Mouse (Mus musculus): Measurements from ENCODE around the gene Arhgef25. TPM values are rescaled to one million over a fixed set of nuclear protein-coding genes. Genes with fewer than 3 reads are reported as not detected.
"Not testable (repeated sequence)": the region's sequence is repeated elsewhere in the genome, so short reads cannot be mapped to it uniquely, and the experiment has no call there.

Gene Arhgef25
- polyA plus RNA-seq, 1 experiment from 2014 or later = 49.0 TPM

GRCm38 (mm10) chr10:127135118-127135836, 54.6 kb downstream of the Arhgef25 start:
- no peaks in the 10 kb centered on the region for H3K4me1 ChIP-seq (replicated peaks; ENCODE audit: control insufficient read depth, insufficient read depth, low read length)
- DNase-seq (ENCODE audit: low spot score) = no peak
- no peak for ATAC-seq (replicated peaks; ENCODE audit: low FRiP score, low TSS enrichment, low read depth)
- no peaks in the 10 kb centered on the region for H3K36me3 ChIP-seq (ENCODE audit: control insufficient read depth, insufficient read depth, low read length)
- H3K27me3 ChIP-seq (replicated peaks; ENCODE audit: control insufficient read depth, insufficient read depth, low read length) = no peaks in the 10 kb centered on the region
- no peak overlapping the region for H3K9ac ChIP-seq (ENCODE audit: low read length)
- 41% methylated on average over 8 of the region's 8 CpGs for WGBS
- no peaks in the 10 kb centered on the region for H3K9me3 ChIP-seq (ENCODE audit: control insufficient read depth, low read length)
- H3K4me2 ChIP-seq (ENCODE audit: low read length) = no peak overlapping the region
- no peak overlapping the region for H3K27ac ChIP-seq (ENCODE audit: low read depth)
- no peak overlapping the region for H3K4me3 ChIP-seq (ENCODE audit: low read depth, low read length)

- H3K36me3 ChIP-seq (ENCODE audit: control insufficient read depth, insufficient read depth, low read length); H3K27ac ChIP-seq (ENCODE audit: low read depth); H3K4me1 ChIP-seq (replicated peaks; ENCODE audit: control insufficient read depth, insufficient read depth, low read length); H3K9me3 ChIP-seq (ENCODE audit: control insufficient read depth, low read length); H3K27me3 ChIP-seq (replicated peaks; ENCODE audit: control insufficient read depth, insufficient read depth, low read length); ATAC-seq (replicated peaks; ENCODE audit: low FRiP score, low TSS enrichment, low read depth); H3K9ac ChIP-seq (ENCODE audit: low read length); DNase-seq (ENCODE audit: low spot score); H3K4me2 ChIP-seq (ENCODE audit: low read length); H3K4me3 ChIP-seq (ENCODE audit: low read depth, low read length): not testable (repeated sequence)
- WGBS = 71% methylated on average over 3 of the region's 3 CpGs
Measured at GRCm38 (mm10) chr10:127134394-127135035, 55.4 kb downstream of the Arhgef25 start.

Other genes starting within 250 kb of the Arhgef25 start
- 99.2 and 101 TPM in 2 replicates for gene Ctdsp2, start 211.4 kb downstream of the Arhgef25 start, polyA plus RNA-seq (2014; fragmentation: Nextera tagmentation; extraction: Ambion mirVana)
- 0.22 TPM in 2 replicates for gene Avil, start 189.4 kb downstream of the Arhgef25 start, polyA plus RNA-seq (2014; fragmentation: Nextera tagmentation; extraction: Ambion mirVana)
- gene Tsfm, start 159.2 kb downstream of the Arhgef25 start, polyA plus RNA-seq (2014; fragmentation: Nextera tagmentation; extraction: Ambion mirVana) = 86.1 and 86.3 TPM in 2 replicates
- gene Mettl1, start 148.7 kb downstream of the Arhgef25 start, polyA plus RNA-seq (2014; fragmentation: Nextera tagmentation; extraction: Ambion mirVana) = 60.8 and 65.2 TPM in 2 replicates
- gene Eef1akmt3, start 148.6 kb downstream of the Arhgef25 start, polyA plus RNA-seq (2014; fragmentation: Nextera tagmentation; extraction: Ambion mirVana) = 0.31 and 0.50 TPM in 2 replicates
- 0.07 and 0.15 TPM in 2 replicates for gene Cyp27b1, start 141.8 kb downstream of the Arhgef25 start, polyA plus RNA-seq (2014; fragmentation: Nextera tagmentation; extraction: Ambion mirVana)
- 1.4 and 1.9 TPM in 2 replicates for gene March9, start 129.9 kb downstream of the Arhgef25 start, polyA plus RNA-seq (2014; fragmentation: Nextera tagmentation; extraction: Ambion mirVana)
- gene Cdk4, start 126.5 kb downstream of the Arhgef25 start, polyA plus RNA-seq (2014; fragmentation: Nextera tagmentation; extraction: Ambion mirVana) = 1,915 and 2,068 TPM in 2 replicates
- gene Tspan31, start 119.8 kb downstream of the Arhgef25 start, polyA plus RNA-seq (2014; fragmentation: Nextera tagmentation; extraction: Ambion mirVana) = 92.4 and 114 TPM in 2 replicates
- 0.23 and 0.26 TPM in 2 replicates for gene Agap2, start 114.8 kb downstream of the Arhgef25 start, polyA plus RNA-seq (2014; fragmentation: Nextera tagmentation; extraction: Ambion mirVana)
- 47.6 and 51.6 TPM in 2 replicates for gene Os9, start 69.0 kb downstream of the Arhgef25 start, polyA plus RNA-seq (2014; fragmentation: Nextera tagmentation; extraction: Ambion mirVana)
- gene B4galnt1, start 24.9 kb downstream of the Arhgef25 start, polyA plus RNA-seq (2014; fragmentation: Nextera tagmentation; extraction: Ambion mirVana) = 54.3 and 66.0 TPM in 2 replicates
- 0.93 and 1.3 TPM in 2 replicates for gene Slc26a10, start 9.4 kb downstream of the Arhgef25 start, polyA plus RNA-seq (2014; fragmentation: Nextera tagmentation; extraction: Ambion mirVana)
- gene Dtx3, start 5.6 kb upstream of the Arhgef25 start, polyA plus RNA-seq (2014; fragmentation: Nextera tagmentation; extraction: Ambion mirVana) = 95.8 and 101 TPM in 2 replicates
- gene Pip4k2c, start 21.5 kb upstream of the Arhgef25 start, polyA plus RNA-seq (2014; fragmentation: Nextera tagmentation; extraction: Ambion mirVana) = 24.2 and 25.9 TPM in 2 replicates
- gene Kif5a, start 73.3 kb upstream of the Arhgef25 start, polyA plus RNA-seq (2014; fragmentation: Nextera tagmentation; extraction: Ambion mirVana) = 9.2 and 10.6 TPM in 2 replicates
- gene Dctn2, start 76.3 kb upstream of the Arhgef25 start, polyA plus RNA-seq (2014; fragmentation: Nextera tagmentation; extraction: Ambion mirVana) = 157 and 166 TPM in 2 replicates
- 19.2 and 20.6 TPM in 2 replicates for gene Mbd6, start 98.9 kb upstream of the Arhgef25 start, polyA plus RNA-seq (2014; fragmentation: Nextera tagmentation; extraction: Ambion mirVana)
- 123 and 124 TPM in 2 replicates for gene Mars, start 121.7 kb upstream of the Arhgef25 start, polyA plus RNA-seq (2014; fragmentation: Nextera tagmentation; extraction: Ambion mirVana)
- 4.2 and 4.4 TPM in 2 replicates for gene Arhgap9, start 131.9 kb upstream of the Arhgef25 start, polyA plus RNA-seq (2014; fragmentation: Nextera tagmentation; extraction: Ambion mirVana)
- gene Gli1, start 151.9 kb upstream of the Arhgef25 start, polyA plus RNA-seq (2014; fragmentation: Nextera tagmentation; extraction: Ambion mirVana) = 12.6 and 15.1 TPM in 2 replicates
- gene Inhbe, start 164.3 kb upstream of the Arhgef25 start, polyA plus RNA-seq (2014; fragmentation: Nextera tagmentation; extraction: Ambion mirVana) = not detected in 2 replicates
- gene Inhbc, start 180.3 kb upstream of the Arhgef25 start, polyA plus RNA-seq (2014; fragmentation: Nextera tagmentation; extraction: Ambion mirVana) = not detected in 2 replicates
- gene R3hdm2, start 190.2 kb upstream of the Arhgef25 start, polyA plus RNA-seq (2014; fragmentation: Nextera tagmentation; extraction: Ambion mirVana) = 29.8 and 31.5 TPM in 2 replicates